Mouse (Mus musculus) mesoderm, embryonic 11.5 days (tissue): ENCODE data around the gene Hsd17b6.
"Not testable (repeated sequence)": the region's sequence is repeated elsewhere in the genome, so short reads cannot be mapped to it uniquely, and the experiment has no call there.

Experiments used
- DNase-seq: peaks from one replicate; pipeline ENCODE4 v3.0.0-alpha.2; 2012; ENCODE audit warnings: low read depth, low spot score

The Hsd17b6 gene

DNA sequence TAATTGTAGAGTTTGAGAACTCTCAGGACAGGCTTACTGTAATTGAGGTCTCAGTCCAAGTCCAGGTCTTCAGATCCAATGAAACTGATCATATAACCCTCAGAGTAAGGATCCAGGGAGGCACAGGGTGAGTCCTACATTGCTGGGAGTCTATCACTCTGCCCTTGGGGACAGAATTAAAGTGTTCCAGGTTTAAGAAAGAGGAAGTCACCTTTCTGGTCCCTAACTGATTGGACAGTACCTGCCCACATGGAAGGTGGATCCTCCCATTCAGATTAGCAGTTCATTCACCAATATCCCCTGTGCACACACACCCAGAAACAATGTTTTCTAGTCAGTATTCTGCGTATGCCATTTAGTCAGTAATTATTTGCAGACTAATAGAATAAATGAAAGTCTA, at the start of gene Hsd17b6:
Hsd17b6 (minus strand) TSS at position 166 of the 400 bp plus-strand sequence.
- DNase-seq, result no peak

- no peak for DNase-seq
These were observed 45.6 kb upstream of the Hsd17b6 start for GRCm38 (mm10) chr10:128053001-128053400.

DNA sequence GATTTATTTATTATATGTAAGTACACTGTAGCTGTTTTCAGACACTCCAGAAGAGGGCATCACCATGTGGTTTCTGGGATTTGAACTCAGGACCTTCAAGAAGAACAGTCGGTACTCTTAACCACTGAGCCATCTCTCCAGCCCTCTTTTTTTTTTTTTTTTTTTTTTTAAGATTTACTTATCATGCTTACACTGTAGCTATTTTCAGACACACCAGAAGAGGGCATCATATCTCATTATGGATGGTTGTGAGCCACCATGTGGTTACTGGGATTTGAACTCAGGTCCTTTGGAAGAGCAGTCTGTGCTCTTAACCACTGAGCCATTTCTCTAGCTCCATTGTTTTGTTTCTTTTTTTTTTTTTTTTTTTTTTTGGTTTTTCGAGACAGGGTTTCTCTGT, 44.7 kb upstream of the Hsd17b6 start:
- not testable (repeated sequence) for DNase-seq

GRCm38 (mm10) chr10:128051589-128051988, 44.2 kb upstream of the Hsd17b6 start:
- DNase-seq, result no peak

- no peak for DNase-seq
These were observed 42.9 kb upstream of the Hsd17b6 start for GRCm38 (mm10) chr10:128050355-128050754.

DNA sequence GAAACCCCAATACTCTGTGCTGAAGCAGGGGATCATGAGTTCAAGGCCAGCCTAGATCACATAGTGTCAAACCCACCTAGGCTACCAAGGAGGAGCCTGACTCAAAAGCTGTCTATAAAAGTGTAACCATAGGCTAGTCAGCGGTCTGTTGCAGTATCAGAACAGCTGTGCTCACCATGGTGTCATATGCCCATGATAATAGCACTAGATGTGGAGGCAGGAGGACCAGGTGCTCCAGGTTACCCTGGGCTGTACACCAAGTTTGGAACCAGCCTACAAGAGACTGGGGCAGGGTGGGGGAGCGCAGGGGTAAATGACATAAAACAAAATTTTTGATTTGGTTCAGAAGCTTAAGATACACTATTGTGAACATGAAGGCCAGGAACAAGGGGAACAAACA, 42.3 kb upstream of the Hsd17b6 start:
- DNase-seq, result no peak

DNA sequence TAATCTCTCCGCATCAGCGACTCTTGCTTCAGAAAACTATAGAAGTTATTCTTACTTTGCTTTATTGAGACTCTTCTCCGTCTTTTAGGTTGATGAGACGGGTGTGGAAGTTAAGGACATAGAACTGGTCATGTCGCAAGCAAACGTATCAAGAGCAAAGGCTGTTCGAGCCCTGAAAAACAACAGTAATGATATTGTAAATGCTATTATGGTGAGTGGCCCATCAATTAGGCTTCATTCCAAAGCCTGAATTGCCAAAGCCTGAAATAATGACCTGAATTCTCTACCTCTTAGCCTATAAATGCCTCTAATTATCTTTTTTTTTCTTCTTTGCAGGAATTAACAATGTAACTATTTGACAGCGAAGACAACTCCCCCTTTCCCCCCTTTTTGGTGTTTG, 40.7 kb upstream of the Hsd17b6 start:
- DNase-seq, result no peak

GRCm38 (mm10) chr10:128043041-128043835, 35.8 kb upstream of the Hsd17b6 start:
- no peak for DNase-seq

- no peak for DNase-seq
These were observed 35.1 kb upstream of the Hsd17b6 start for GRCm38 (mm10) chr10:128042466-128042865.

GRCm38 (mm10) chr10:128041636-128042035, 34.2 kb upstream of the Hsd17b6 start:
- DNase-seq, result no peak

DNA sequence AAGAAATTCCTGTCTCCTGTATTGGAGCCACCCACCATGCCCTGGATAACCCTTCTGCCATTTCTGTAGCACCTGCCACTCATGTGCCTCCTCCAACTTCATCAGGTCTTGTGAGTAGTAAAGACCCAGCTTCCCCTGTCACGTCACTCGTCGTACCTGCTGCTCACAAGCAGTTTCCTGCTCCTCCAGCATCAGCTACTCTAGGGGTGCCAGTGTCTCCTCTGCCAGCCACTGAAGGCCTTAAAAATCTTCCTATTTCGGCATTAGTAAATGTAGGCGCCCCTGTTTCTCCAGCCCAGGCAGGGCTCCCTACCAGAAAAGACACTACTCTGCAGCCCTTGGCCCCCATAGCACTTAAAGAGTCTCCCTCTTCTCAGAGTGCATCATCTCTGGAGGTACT, 32.9 kb upstream of the Hsd17b6 start:
- DNase-seq, result no peak

- DNase-seq, result no peak
These were observed 32.4 kb upstream of the Hsd17b6 start for GRCm38 (mm10) chr10:128039858-128040257.

DNA sequence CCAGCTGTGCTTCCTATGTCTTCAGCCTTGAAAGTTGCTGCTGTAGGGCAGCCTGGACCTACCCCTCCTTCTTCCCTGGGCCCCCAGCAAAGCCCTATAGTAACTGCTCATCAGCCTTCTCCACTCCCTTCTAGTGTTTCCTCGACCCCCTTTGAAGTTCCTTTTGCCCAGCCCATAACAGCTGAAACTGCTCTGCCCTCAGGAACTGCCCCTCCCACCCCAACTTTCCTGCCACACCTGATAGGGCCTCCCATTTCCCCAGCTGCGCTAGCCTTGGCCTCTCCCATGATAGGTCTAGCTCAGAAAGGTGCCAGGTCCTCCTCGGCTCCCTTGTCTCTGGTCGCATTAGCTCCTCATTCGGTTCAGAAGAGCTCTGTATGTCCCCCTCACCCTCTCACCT, 31.8 kb upstream of the Hsd17b6 start:
- no peak for DNase-seq

- no peak for DNase-seq
These were observed 30.5 kb upstream of the Hsd17b6 start for GRCm38 (mm10) chr10:128037921-128038320.

- peak; percentile 22 for DNase-seq
These were observed 29.5 kb upstream of the Hsd17b6 start for GRCm38 (mm10) chr10:128036746-128037425.

DNA sequence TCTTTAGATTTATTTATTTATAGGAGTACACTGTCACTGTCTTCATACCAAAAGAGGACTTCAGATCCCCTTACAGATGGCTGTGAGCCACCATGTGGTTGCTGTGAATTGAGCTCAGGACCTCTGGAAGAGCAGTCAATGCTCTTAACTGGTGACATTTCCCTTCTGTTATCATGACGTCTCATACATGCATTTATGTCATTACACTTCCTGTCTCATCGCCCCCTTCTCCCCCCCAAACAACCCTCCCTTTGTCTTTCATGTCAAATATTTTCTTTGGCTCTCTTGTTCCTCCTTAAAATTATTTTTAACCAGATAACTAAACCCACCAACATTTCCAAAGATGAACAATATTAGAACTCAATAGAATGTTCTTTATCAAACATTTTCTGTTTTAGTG, 23.4 kb upstream of the Hsd17b6 start:
- no peak for DNase-seq

DNA sequence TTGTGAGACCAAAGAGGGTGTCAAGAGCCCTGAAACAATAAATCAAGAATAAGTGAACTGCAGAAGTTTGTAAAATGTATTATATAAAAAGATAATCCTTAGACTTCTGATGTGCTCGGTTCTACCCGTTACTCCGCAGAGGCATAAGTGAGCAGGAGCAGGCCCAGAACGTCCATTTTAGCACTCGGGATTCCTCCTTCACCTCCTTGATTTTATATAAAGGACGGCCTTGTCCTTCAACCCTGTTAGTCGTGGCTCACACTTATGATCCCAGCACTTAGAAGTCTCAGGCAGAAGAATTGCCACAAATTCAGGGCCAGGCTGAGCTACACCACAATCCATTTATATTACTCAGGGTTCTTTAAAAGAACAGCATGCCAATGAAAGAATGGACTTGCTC, 22.5 kb upstream of the Hsd17b6 start:
- no peak for DNase-seq

DNA sequence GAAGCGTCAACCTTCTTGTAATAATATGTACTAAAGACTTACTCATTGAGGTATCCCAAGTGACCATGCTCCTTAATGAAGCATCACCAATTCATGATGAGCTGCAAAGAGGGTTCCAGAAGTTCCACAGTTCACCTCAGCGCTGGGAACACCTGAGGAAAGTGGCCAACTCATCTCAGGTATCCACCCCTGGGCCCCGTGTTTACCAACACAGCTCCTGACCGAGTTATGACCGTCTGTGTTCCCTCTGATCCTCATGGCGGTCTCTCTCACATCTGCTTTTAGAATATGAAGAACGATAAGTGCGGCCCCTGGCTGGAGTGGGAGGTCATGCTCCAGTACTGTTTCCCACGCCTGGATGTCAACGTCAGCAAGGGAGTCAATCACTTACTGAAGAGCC, 16.1 kb upstream of the Hsd17b6 start:
- DNase-seq, result no peak

DNA sequence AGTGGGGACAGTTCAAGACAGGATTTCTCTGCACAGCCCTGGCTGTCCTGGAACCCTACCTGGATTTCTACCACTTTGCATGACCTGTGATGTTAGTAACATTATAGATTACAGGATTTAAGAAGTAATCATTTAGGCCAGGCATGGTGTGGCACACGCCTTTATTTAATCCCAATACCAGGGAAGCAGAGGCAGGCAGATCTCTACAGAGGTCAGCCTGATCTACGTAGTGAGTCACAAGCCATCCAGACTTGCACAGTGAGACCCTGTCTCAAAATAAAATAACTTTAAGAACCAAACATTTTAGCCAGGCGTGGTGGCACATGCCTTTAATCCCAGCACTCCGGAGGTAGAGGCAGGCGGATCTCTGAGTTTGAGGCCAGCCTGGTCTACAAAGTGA, 14.8 kb upstream of the Hsd17b6 start:
- DNase-seq, result no peak

- peak; percentile 85 for DNase-seq
These were observed 7.9 kb upstream of the Hsd17b6 start, which contains the start of gene Prim1 for GRCm38 (mm10) chr10:128015068-128015934. Gene Prim1 (plus strand): TSS chr10:128015168.

- no peak for DNase-seq
These were observed 2.3 kb upstream of the Hsd17b6 start for GRCm38 (mm10) chr10:128009735-128010134.
